Mouse (Mus musculus): ENCODE data around the gene Nedd4. TPM values are rescaled to one million over a fixed set of nuclear protein-coding genes. Genes with fewer than 3 reads are reported as not detected.

Gene Nedd4
- 351 and 564 TPM in 2 replicates for polyA plus RNA-seq (2014; fragmentation: Nextera tagmentation; extraction: Ambion mirVana)

- ATAC-seq (ENCODE audit: low FRiP score, low TSS enrichment) (peak; percentile 92), DNase-seq (peak; percentile 98)
- peak within 1 kb of the TSS; percentile 98 for H3K4me3 ChIP-seq (replicated peaks; ENCODE audit: low read depth, low read length)
- no peaks in the 10 kb centered on the region for H3K9me3 ChIP-seq (ENCODE audit: control insufficient read depth, low read length)
- under 1% methylated on average over 81 of the region's 83 CpGs for WGBS
- peak within 1 kb of the TSS; percentile 89 for H3K4me2 ChIP-seq (ENCODE audit: low read length)
- no peaks in the 10 kb centered on the region for H3K27me3 ChIP-seq (ENCODE audit: control insufficient read depth, insufficient read depth, low read length)
- H3K36me3 ChIP-seq (ENCODE audit: control insufficient read depth, insufficient read depth, low read length), result peaks cover 9% of the 10 kb centered on the region
- H3K27ac ChIP-seq (replicated peaks; ENCODE audit: low read depth, low read length), result peak within 1 kb of the TSS; percentile 99
- peaks cover 28% of the 10 kb centered on the region for H3K4me1 ChIP-seq (ENCODE audit: control insufficient read depth, insufficient read depth, low read length)
- H3K9ac ChIP-seq (replicated peaks; ENCODE audit: low read length), result peak within 1 kb of the TSS; percentile 99
These were observed at the start of gene Nedd4 for GRCm38 (mm10) chr9:72661895-72662661. Nedd4 (plus strand) TSS chr9:72662346.

DNA sequence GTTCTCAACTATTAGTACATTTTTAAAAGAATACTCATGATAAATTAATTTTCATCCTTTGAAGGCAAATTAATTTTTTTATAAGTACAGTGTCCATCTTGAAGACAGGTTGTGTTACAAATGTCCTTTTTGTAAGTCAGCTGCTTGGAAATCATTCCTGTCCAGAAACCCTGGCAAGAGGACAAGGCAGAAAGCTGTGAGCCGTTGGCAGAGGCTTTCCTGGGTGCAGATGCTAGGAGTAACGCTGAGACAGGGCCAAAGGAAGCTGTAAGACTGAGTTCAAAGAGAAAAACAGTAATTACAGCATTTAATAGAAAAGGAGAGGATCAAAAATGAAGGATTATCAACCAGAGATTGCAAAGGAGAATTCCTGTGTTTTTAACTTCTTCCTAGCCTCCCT, 48.3 kb upstream of the Nedd4 start:
- 69% methylated on average over 2 of the region's 2 CpGs for WGBS
- no peak for DNase-seq
- H3K9ac ChIP-seq (replicated peaks; ENCODE audit: low read length), result no peak overlapping the region

GRCm38 (mm10) chr9:72614786-72615480, 47.2 kb upstream of the Nedd4 start:
- Histone ChIP-seq H3K27me3 (ENCODE audit: control insufficient read depth, insufficient read depth, low read length) (no peaks in the 10 kb centered on the region), H3K4me1 (ENCODE audit: control insufficient read depth, insufficient read depth, low read length) (no peaks in the 10 kb centered on the region), H3K4me2 (ENCODE audit: low read length) (no peak overlapping the region), H3K27ac (replicated peaks; ENCODE audit: low read depth, low read length) (no peak overlapping the region), H3K9ac (replicated peaks; ENCODE audit: low read length) (no peak overlapping the region), H3K36me3 (ENCODE audit: control insufficient read depth, insufficient read depth, low read length) (peaks cover 58% of the 10 kb centered on the region), H3K9me3 (ENCODE audit: control insufficient read depth, low read length) (no peaks in the 10 kb centered on the region), H3K4me3 (replicated peaks; ENCODE audit: low read depth, low read length) (no peak overlapping the region)
- peak; percentile 70 for DNase-seq
- ATAC-seq (ENCODE audit: low FRiP score, low TSS enrichment), result no peak
- WGBS, result 69% methylated on average over 6 of the region's 6 CpGs

More for the DNA sequence above, 48.3 kb upstream of the Nedd4 start:
- no peak overlapping the region for H3K4me3 ChIP-seq (replicated peaks; ENCODE audit: low read depth, low read length)
- H3K27ac ChIP-seq (replicated peaks; ENCODE audit: low read depth, low read length), result no peak overlapping the region
- H3K4me1 ChIP-seq (ENCODE audit: control insufficient read depth, insufficient read depth, low read length), result no peaks in the 10 kb centered on the region
- peaks cover 57% of the 10 kb centered on the region for H3K36me3 ChIP-seq (ENCODE audit: control insufficient read depth, insufficient read depth, low read length)
- no peaks in the 10 kb centered on the region for H3K9me3 ChIP-seq (ENCODE audit: control insufficient read depth, low read length)
- no peak overlapping the region for H3K4me2 ChIP-seq (ENCODE audit: low read length)
- H3K27me3 ChIP-seq (ENCODE audit: control insufficient read depth, insufficient read depth, low read length), result no peaks in the 10 kb centered on the region
- ATAC-seq (ENCODE audit: low FRiP score, low TSS enrichment), result no peak

DNA sequence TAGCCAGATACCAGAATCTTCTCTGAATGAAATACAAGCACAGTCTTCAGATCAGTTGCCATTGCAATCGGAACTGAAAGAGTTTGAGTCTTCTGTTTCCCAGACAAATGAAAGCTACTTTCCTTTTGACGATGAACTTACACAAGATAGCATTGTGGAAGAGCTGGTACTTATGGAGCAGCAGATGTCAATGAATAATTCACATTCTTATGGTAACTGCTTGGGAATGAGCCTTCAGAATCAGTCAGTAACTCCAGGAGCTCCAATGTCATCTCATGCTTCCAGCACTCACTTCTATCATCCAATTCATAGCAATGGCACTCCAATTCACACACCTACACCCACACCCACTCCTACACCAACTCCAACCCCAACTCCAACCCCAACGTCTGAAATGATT, 44.1 kb upstream of the Nedd4 start:
- Histone ChIP-seq H3K9ac (replicated peaks; ENCODE audit: low read length) (no peak overlapping the region), H3K27me3 (ENCODE audit: control insufficient read depth, insufficient read depth, low read length) (no peaks in the 10 kb centered on the region), H3K9me3 (ENCODE audit: control insufficient read depth, low read length) (no peaks in the 10 kb centered on the region), H3K4me2 (ENCODE audit: low read length) (no peak overlapping the region), H3K27ac (replicated peaks; ENCODE audit: low read depth, low read length) (no peak overlapping the region), H3K36me3 (ENCODE audit: control insufficient read depth, insufficient read depth, low read length) (peaks cover 50% of the 10 kb centered on the region), H3K4me3 (replicated peaks; ENCODE audit: low read depth, low read length) (no peak overlapping the region), H3K4me1 (ENCODE audit: control insufficient read depth, insufficient read depth, low read length) (no peaks in the 10 kb centered on the region)
- ATAC-seq (ENCODE audit: low FRiP score, low TSS enrichment) (no peak), DNase-seq (no peak)
- 86% methylated on average over 3 of the region's 3 CpGs for WGBS

GRCm38 (mm10) chr9:72623605-72624004, 38.5 kb upstream of the Nedd4 start:
- Histone ChIP-seq H3K4me1 (ENCODE audit: control insufficient read depth, insufficient read depth, low read length) (peaks cover 4% of the 10 kb centered on the region; the same call in 1 of the 2 replicates), H3K4me3 (replicated peaks; ENCODE audit: low read depth, low read length) (no peak overlapping the region), H3K36me3 (ENCODE audit: control insufficient read depth, insufficient read depth, low read length) (peaks cover 25% of the 10 kb centered on the region), H3K27me3 (ENCODE audit: control insufficient read depth, insufficient read depth, low read length) (no peaks in the 10 kb centered on the region), H3K9ac (replicated peaks; ENCODE audit: low read length) (no peak overlapping the region), H3K9me3 (ENCODE audit: control insufficient read depth, low read length) (no peaks in the 10 kb centered on the region), H3K4me2 (ENCODE audit: low read length) (no peak overlapping the region), H3K27ac (replicated peaks; ENCODE audit: low read depth, low read length) (no peak overlapping the region)
- DNase-seq, result no peak
- ATAC-seq (ENCODE audit: low FRiP score, low TSS enrichment), result no peak
- WGBS, result 90% methylated on average over 1 of the region's 1 CpGs

DNA sequence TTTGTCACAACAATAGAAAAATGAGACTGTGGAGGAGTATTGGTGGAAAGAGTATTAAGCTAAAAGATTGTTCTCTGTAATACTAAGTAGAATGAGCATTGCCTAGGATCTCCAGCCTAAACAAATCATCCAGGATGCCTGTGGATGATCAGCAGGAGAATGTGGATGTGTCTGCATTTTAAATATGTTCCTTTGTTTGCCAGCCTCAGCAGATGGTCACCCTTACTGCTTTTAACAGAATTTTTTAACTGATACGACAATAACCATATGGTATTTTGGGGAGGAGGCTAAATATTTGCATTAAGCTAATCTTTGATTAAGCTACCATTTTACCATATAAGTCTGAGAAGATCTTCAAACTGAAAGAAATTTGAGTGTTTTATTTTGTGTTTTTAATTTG, 34.5 kb upstream of the Nedd4 start:
- Histone ChIP-seq H3K36me3 (ENCODE audit: control insufficient read depth, insufficient read depth, low read length) (0 out of 2 replicates have a peak, but pooled peaks cover 8% of the 10 kb centered on the region), H3K27ac (replicated peaks; ENCODE audit: low read depth, low read length) (no peak overlapping the region), H3K27me3 (ENCODE audit: control insufficient read depth, insufficient read depth, low read length) (no peaks in the 10 kb centered on the region), H3K9ac (replicated peaks; ENCODE audit: low read length) (no peak overlapping the region), H3K4me2 (ENCODE audit: low read length) (no peak overlapping the region), H3K9me3 (ENCODE audit: control insufficient read depth, low read length) (no peaks in the 10 kb centered on the region), H3K4me1 (ENCODE audit: control insufficient read depth, insufficient read depth, low read length) (peaks cover 4% of the 10 kb centered on the region; the same call in 1 of the 2 replicates), H3K4me3 (replicated peaks; ENCODE audit: low read depth, low read length) (no peak overlapping the region)
- no peak for DNase-seq
- WGBS, result 27% methylated on average over 1 of the region's 1 CpGs
- ATAC-seq (ENCODE audit: low FRiP score, low TSS enrichment), result no peak

DNA sequence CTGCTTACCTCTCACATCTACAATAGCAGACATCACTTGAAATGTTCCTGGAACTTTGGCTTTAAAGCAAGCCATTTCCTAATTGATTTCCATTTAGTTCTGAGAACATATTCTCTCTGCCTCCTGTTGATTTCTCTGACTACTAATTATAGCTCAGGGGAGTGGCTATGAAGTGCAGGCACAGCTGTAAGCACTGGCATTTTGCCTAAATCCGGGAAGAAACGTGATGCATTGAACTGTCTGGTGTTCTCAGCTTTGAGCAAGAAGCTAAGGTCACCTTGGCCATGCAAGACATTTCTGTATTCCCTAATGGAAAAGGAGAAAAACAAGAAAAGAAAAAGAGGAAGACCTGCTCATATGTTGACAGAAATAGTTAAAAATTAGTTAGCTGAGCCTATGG, 33.6 kb upstream of the Nedd4 start:
- H3K4me1 ChIP-seq (ENCODE audit: control insufficient read depth, insufficient read depth, low read length), result peaks cover 4% of the 10 kb centered on the region; the same call in 1 of the 2 replicates
- no peak overlapping the region for H3K27ac ChIP-seq (replicated peaks; ENCODE audit: low read depth, low read length)
- DNase-seq, result peak; percentile 66

GRCm38 (mm10) chr9:72632198-72632597, 29.9 kb upstream of the Nedd4 start:
- Histone ChIP-seq H3K4me1 (ENCODE audit: control insufficient read depth, insufficient read depth, low read length) (peaks cover 4% of the 10 kb centered on the region; the same call in 1 of the 2 replicates), H3K4me3 (replicated peaks; ENCODE audit: low read depth, low read length) (no peak overlapping the region), H3K4me2 (ENCODE audit: low read length) (no peak overlapping the region), H3K9me3 (ENCODE audit: control insufficient read depth, low read length) (no peaks in the 10 kb centered on the region), H3K27me3 (ENCODE audit: control insufficient read depth, insufficient read depth, low read length) (no peaks in the 10 kb centered on the region), H3K36me3 (ENCODE audit: control insufficient read depth, insufficient read depth, low read length) (no peaks in the 10 kb centered on the region), H3K9ac (replicated peaks; ENCODE audit: low read length) (no peak overlapping the region), H3K27ac (replicated peaks; ENCODE audit: low read depth, low read length) (no peak overlapping the region)
- DNase-seq (no peak), ATAC-seq (ENCODE audit: low FRiP score, low TSS enrichment) (no peak)
- WGBS, result 63% methylated on average over 1 of the region's 1 CpGs

More for the DNA sequence above, 33.6 kb upstream of the Nedd4 start:
- H3K4me3 ChIP-seq (replicated peaks; ENCODE audit: low read depth, low read length), result no peak overlapping the region
- H3K36me3 ChIP-seq (ENCODE audit: control insufficient read depth, insufficient read depth, low read length), result 0 out of 2 replicates have a peak, but pooled peaks cover 7% of the 10 kb centered on the region
- no peak for ATAC-seq (ENCODE audit: low FRiP score, low TSS enrichment)
- 24% methylated on average over 2 of the region's 2 CpGs for WGBS
- no peak overlapping the region for H3K4me2 ChIP-seq (ENCODE audit: low read length)
- no peaks in the 10 kb centered on the region for H3K9me3 ChIP-seq (ENCODE audit: control insufficient read depth, low read length)
- H3K27me3 ChIP-seq (ENCODE audit: control insufficient read depth, insufficient read depth, low read length), result no peaks in the 10 kb centered on the region
- H3K9ac ChIP-seq (replicated peaks; ENCODE audit: low read length), result no peak overlapping the region
